Mouse (Mus musculus): ENCODE data around the gene Pgap2. TPM values are rescaled to one million over a fixed set of nuclear protein-coding genes. Genes with fewer than 3 reads are reported as not detected.

The Pgap2 gene
- polyA plus RNA-seq, 1 experiment from 2014 or later: 54.0 TPM

DNA sequence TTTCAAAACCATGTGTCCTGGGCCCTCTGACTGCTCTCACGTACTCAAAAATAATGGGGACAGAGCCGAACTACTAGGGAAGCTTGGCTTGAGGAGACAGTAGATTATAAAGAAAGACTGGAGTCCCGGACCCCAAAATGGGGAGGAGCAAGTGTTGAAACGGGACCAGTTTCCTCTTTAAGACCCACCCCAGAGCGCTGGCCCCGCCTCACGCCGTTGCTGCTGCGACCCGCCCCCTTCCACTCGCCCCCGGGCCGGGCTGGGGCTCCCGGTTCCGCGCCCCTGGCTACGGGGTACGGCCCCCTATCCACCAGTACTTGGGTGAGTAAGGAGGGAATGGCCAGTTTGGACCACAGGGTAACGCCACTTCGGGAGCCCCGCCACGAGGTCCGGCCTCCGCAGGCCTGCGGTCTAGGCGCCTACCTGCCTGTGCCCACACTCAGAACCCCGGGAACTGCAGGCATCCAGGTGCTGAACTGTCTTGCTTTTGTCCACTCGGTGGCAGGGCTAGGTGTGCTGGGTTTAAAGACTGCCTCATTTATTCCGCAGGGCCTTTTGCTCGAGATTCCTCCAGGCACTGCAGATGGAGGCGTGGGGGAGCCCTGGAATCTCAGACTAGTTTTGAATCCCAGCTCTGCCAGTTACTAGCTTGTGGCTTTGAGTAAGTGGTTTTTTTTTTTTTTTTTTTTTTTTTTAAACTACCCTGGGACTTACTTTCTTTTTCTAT is 13.0 kb downstream of the Pgap2 start:
- 2% methylated on average over 31 of the region's 31 CpGs for WGBS
- H3K9me3 ChIP-seq: no peaks in the 10 kb centered on the region
- H3K27me3 ChIP-seq (ENCODE audit: insufficient read depth, poor library complexity, severe bottlenecking): no peaks in the 10 kb centered on the region
- H3K4me1 ChIP-seq: peaks cover 3% of the 10 kb centered on the region; the same call in 1 of the 2 replicates
- 0 out of 2 replicates have a peak, but pooled peaks cover 3% of the 10 kb centered on the region for H3K36me3 ChIP-seq
- peak; percentile 86 for DNase-seq (ENCODE audit: low spot score)
- H3K4me3 ChIP-seq: peak overlapping the region; percentile 76
- peak overlapping the region; percentile 86 for H3K27ac ChIP-seq

DNA sequence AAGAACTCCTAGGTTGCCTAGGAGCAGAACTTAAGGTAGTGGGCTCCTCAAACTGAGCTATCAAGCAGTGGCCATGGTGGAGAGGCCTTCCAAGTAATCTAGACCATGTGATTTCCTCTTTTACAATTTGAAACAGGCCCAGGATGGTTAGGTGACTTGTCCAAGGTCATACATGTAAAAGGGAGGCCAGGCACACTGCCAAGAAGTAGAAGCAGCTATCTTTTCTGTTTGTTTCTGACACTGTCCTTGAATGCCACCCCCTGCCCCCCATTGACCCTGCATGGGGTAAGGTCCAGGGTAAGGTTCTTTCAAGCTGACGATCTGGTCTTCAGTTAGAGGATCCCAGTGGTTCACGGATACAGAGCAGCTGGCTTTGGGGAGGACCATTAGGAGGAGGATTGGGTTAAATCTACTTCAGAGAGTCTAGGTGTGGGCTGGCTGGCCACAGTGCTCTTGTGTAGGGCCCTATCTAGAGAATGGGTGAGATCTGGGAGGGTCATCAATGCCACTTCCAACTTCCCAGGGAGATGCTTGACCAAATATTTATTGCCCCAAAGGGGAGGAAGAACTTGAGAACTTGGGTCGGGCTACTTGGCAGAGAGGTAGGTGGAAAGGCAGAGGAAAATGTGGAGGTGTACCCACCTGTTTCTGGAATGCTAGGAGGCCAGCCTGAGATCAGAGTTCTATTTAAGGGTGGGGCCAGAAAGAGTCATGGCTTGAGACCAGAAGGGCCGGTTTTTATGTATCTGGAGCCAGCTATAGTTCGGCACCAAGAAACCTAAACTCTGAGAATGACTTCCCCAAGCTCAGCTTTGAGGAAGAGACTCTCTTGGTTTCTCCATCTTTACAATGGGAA is 14.1 kb downstream of the Pgap2 start:
- Histone ChIP-seq H3K27me3 (ENCODE audit: insufficient read depth, poor library complexity, severe bottlenecking) (no peaks in the 10 kb centered on the region), H3K9me3 (no peaks in the 10 kb centered on the region), H3K4me3 (no peak overlapping the region), H3K27ac (no peak overlapping the region), H3K36me3 (peaks cover 11% of the 10 kb centered on the region), H3K4me1 (peaks cover 3% of the 10 kb centered on the region; the same call in 1 of the 2 replicates)
- 83% methylated on average over 5 of the region's 5 CpGs for WGBS
- peak; percentile 36 for DNase-seq (ENCODE audit: low spot score)

DNA sequence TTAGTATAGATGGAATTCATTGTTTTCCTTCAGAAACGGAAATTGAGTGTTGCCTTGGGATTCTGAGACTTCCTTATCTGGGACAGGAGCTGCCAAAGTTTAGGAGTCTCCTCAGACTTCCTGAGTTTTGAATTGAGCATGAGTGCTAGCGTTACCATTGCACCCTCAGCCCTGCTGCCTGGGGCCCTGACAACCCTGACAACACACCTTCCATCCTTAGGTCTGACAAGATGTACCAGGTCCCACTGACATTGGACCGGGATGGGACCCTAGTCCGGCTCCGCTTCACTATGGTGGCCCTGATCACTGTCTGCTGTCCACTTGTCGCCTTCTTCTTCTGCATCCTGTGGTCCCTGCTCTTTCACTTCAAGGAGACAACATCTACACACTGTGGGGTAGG is 16.0 kb downstream of the Pgap2 start:
- Histone ChIP-seq H3K4me3 (no peak overlapping the region), H3K27ac (no peak overlapping the region), H3K27me3 (ENCODE audit: insufficient read depth, poor library complexity, severe bottlenecking) (no peaks in the 10 kb centered on the region), H3K9me3 (no peaks in the 10 kb centered on the region), H3K4me1 (peaks cover 3% of the 10 kb centered on the region; the same call in 1 of the 2 replicates), H3K36me3 (peaks cover 21% of the 10 kb centered on the region)
- WGBS: 87% methylated on average over 6 of the region's 6 CpGs
- DNase-seq (ENCODE audit: low spot score): peak; percentile 62

DNA sequence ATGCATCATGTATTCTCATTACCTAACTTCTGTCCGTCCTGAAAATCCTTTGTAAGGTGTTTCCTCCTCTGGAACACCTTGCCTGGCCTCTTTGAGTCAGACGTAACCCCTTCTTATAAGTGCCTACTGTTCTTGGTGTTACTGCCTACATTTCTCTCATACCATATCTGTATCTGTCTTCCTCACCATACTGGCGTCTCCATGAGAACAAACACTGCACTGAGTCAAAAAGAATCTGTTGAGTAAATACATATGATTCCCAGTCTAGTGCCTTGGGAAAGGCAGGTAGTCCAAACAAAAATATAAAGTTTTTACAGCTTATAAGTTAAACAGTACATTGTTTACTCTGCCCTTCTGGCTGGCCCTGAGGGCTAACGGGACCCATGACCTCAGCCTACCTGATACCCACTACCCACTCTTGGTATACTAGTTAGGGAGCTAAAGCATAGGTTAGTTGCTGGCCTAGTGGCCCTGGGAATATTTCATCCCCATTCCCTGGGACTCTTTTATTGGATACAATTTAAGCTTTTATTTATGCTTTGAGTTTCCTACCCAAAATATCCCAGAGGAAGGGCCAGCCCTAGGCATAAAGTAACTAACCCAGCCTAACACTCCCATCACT is 18.2 kb downstream of the Pgap2 start:
- H3K36me3 ChIP-seq: peaks cover 25% of the 10 kb centered on the region
- no peak overlapping the region for H3K27ac ChIP-seq
- no peaks in the 10 kb centered on the region; the same call in 1 of the 2 replicates for H3K4me1 ChIP-seq
- 84% methylated on average over 4 of the region's 4 CpGs for WGBS
- peak; percentile 52 for DNase-seq (ENCODE audit: low spot score)
- no peak overlapping the region for H3K4me3 ChIP-seq
- no peaks in the 10 kb centered on the region for H3K9me3 ChIP-seq
- no peaks in the 10 kb centered on the region for H3K27me3 ChIP-seq (ENCODE audit: insufficient read depth, poor library complexity, severe bottlenecking)

DNA sequence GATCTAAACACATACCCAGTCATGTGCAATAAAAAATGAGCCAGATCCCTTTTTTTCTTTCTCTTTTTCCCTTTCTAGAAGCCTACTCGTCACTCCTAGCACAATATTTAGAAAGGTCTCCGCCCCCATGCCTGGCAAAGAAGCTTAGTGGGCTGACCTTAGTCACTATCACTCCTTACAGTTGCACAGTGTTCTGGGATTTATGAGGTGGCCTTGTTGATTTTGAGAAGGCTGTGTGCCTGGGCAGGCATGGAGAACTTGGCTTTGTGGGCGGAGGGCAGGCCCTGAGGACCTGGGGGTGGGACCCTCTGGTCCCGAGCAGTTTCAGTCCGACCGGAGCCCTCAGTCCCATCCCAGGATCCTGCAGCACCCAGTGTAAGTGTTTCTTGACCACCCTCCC is 19.8 kb downstream of the Pgap2 start:
- peak; percentile 50 for DNase-seq (ENCODE audit: low spot score)
- Histone ChIP-seq H3K27me3 (ENCODE audit: insufficient read depth, poor library complexity, severe bottlenecking) (no peaks in the 10 kb centered on the region), H3K27ac (no peak overlapping the region), H3K9me3 (no peaks in the 10 kb centered on the region), H3K36me3 (peaks cover 34% of the 10 kb centered on the region), H3K4me1 (no peaks in the 10 kb centered on the region; the same call in 1 of the 2 replicates), H3K4me3 (no peak overlapping the region)
- 92% methylated on average over 6 of the region's 6 CpGs for WGBS

DNA sequence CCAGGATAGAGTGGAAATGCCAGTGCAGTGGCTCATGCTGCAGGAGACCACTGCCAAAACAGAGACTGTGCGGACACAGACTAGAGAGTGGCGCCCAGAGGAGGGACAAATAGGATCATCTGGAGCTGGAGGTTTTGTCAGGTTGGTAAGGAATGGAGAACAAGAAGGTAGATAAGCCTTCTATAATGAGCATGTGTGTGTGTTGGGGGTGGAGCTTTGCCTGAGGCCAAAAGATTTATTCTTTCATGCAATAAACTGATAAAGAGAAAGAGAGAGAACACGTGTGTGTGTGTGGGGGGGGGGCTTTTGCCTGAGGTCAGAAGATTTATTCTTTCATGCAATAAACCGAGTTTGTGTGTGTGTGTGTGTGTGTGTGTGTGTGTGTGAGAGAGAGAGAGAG is 23.1 kb downstream of the Pgap2 start:
- H3K27ac ChIP-seq: no peak overlapping the region
- WGBS: 80% methylated on average over 4 of the region's 4 CpGs
- no peak overlapping the region for H3K4me3 ChIP-seq
- H3K36me3 ChIP-seq: peaks cover 59% of the 10 kb centered on the region
- H3K4me1 ChIP-seq: no peaks in the 10 kb centered on the region
- no peak for DNase-seq (ENCODE audit: low spot score)
- H3K27me3 ChIP-seq (ENCODE audit: insufficient read depth, poor library complexity, severe bottlenecking): no peaks in the 10 kb centered on the region
- H3K9me3 ChIP-seq: no peaks in the 10 kb centered on the region

DNA sequence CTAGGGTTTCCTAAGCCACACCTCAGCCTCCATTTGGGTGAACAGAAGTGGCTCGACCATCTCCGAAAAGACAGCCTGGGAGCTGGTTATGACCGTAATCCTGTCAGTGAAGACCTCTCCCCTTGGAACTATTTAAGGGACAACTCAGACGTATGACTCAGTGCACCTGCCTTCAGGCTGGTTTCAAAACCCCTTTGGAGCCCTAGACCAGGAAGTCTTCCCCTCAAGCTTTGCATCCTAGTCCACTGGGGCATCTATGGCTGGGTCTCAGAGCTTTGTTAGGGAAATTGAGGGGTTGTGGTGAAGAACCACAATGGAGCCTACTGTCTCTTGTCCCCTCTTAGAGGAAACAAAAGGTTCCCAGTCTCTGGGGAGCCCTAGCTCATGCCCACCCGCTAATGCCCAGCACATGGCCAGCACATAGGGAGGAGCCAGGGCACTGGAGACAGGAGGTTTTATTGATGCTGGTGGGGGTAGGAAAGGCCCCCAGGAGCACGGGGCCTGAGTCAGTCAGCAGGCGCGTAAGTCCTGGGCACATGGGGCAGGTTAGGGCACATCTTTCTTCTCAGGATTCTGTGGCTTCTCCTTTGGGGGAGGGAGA is 28.8 kb downstream of the Pgap2 start:
- peaks cover 72% of the 10 kb centered on the region for H3K36me3 ChIP-seq
- H3K27ac ChIP-seq: no peak overlapping the region
- peaks cover 22% of the 10 kb centered on the region for H3K4me1 ChIP-seq
- H3K27me3 ChIP-seq (ENCODE audit: insufficient read depth, poor library complexity, severe bottlenecking): no peaks in the 10 kb centered on the region
- no peaks in the 10 kb centered on the region for H3K9me3 ChIP-seq
- no peak overlapping the region for H3K4me3 ChIP-seq
- WGBS: 92% methylated on average over 8 of the region's 8 CpGs
- DNase-seq (ENCODE audit: low spot score): no peak

DNA sequence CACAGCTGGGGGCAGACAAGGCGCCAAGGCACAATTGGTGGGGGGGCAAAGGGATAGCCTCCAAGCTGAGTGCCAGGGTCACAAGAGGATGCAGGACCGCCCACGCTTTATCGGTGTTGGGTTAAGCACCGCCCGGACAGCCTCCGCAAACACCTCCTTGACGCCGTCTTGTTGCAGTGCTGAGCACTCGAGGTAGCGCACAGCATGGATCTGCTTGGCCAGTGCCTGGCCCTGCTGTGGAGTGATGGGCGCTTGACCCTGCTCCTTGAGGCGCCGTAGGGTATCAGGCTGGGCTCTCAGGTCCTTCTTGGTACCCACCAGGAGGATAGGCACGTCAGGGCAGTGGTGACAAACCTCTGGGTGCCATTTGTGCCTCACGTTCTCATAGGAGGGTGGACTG is 29.6 kb downstream of the Pgap2 start:
- Histone ChIP-seq H3K27me3 (ENCODE audit: insufficient read depth, poor library complexity, severe bottlenecking) (no peaks in the 10 kb centered on the region), H3K36me3 (peaks cover 64% of the 10 kb centered on the region), H3K9me3 (no peaks in the 10 kb centered on the region), H3K4me1 (peaks cover 30% of the 10 kb centered on the region), H3K27ac (no peak overlapping the region), H3K4me3 (no peak overlapping the region)
- 82% methylated on average over 16 of the region's 16 CpGs for whole genome bisulfite sequencing
- no peak for DNase-seq (ENCODE audit: low spot score)

DNA sequence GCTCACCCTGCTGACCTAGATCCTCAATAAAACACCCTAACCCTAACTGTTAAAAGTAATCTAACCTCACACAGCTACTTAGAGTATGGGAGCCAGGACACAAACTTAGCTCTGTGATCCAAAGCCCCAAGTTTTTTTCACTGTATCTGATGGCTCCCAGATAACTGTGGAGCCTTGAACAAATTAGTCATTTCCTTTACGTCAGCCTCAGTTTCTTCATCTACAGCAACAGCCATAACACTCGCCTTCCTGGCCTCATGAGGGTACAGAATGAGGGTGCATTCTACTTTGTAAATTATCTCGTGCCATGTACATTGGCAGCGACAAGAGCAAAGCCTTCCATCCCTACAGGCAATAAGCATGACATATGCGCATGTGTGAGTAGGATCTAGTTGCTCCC is 32.4 kb downstream of the Pgap2 start:
- 74% methylated on average over 5 of the region's 5 CpGs for WGBS
- no peak overlapping the region for H3K27ac ChIP-seq
- no peaks in the 10 kb centered on the region for H3K27me3 ChIP-seq (ENCODE audit: insufficient read depth, poor library complexity, severe bottlenecking)
- DNase-seq (ENCODE audit: low spot score): no peak
- no peaks in the 10 kb centered on the region for H3K9me3 ChIP-seq
- peaks cover 42% of the 10 kb centered on the region for H3K36me3 ChIP-seq
- no peak overlapping the region for H3K4me3 ChIP-seq
- peaks cover 58% of the 10 kb centered on the region for H3K4me1 ChIP-seq

DNA sequence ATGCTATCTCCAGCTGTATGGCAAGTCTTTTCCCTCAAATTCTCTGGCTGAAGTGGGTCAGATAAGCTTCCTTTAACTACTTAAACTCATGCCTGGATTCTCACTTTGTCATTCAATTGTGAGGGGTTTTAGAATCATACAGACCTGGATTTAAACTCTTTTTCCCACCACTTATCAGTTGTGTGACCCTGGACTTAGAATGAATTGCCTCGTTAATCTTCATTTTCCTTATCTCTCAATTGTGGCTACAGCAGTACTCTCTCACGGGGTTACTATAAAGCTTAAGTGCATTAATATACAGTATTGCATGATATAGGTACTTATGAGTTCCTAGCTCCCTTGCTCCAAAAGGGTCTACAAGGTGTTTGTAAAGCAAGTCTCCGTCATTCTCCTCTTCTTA is 32.9 kb downstream of the Pgap2 start:
- no peaks in the 10 kb centered on the region for H3K27me3 ChIP-seq (ENCODE audit: insufficient read depth, poor library complexity, severe bottlenecking)
- no peaks in the 10 kb centered on the region for H3K9me3 ChIP-seq
- DNase-seq (ENCODE audit: low spot score): no peak
- H3K4me3 ChIP-seq: no peak overlapping the region
- H3K36me3 ChIP-seq: peaks cover 37% of the 10 kb centered on the region
- 50% methylated on average over 3 of the region's 3 CpGs for WGBS
- peaks cover 63% of the 10 kb centered on the region for H3K4me1 ChIP-seq
- no peak overlapping the region for H3K27ac ChIP-seq

DNA sequence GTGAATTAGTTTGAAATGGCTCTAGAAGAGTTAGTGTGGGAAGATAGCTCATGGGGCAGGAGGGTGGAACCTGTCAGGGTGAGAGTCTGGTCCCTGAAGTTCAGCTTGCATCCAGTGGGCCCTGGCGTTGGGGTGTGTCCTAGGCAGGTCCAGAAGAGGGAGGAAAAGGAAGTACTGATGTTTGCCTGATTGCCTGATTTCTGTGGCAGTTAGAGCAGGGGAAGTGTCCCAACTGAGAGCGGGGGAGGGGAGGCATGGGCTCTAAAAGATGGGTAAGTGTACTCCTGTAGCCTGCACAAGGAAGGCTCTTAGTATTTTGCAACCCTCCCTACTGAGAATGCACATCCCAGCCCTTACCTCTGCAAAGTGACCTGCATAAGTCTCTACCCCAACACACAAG is 33.9 kb downstream of the Pgap2 start:
- H3K27me3 ChIP-seq (ENCODE audit: insufficient read depth, poor library complexity, severe bottlenecking): no peaks in the 10 kb centered on the region
- 63% methylated on average over 2 of the region's 2 CpGs for WGBS
- H3K4me1 ChIP-seq: peaks cover 73% of the 10 kb centered on the region
- H3K36me3 ChIP-seq: peaks cover 27% of the 10 kb centered on the region
- no peak for DNase-seq (ENCODE audit: low spot score)
- no peak overlapping the region for H3K27ac ChIP-seq
- H3K9me3 ChIP-seq: no peaks in the 10 kb centered on the region
- H3K4me3 ChIP-seq: no peak overlapping the region

DNA sequence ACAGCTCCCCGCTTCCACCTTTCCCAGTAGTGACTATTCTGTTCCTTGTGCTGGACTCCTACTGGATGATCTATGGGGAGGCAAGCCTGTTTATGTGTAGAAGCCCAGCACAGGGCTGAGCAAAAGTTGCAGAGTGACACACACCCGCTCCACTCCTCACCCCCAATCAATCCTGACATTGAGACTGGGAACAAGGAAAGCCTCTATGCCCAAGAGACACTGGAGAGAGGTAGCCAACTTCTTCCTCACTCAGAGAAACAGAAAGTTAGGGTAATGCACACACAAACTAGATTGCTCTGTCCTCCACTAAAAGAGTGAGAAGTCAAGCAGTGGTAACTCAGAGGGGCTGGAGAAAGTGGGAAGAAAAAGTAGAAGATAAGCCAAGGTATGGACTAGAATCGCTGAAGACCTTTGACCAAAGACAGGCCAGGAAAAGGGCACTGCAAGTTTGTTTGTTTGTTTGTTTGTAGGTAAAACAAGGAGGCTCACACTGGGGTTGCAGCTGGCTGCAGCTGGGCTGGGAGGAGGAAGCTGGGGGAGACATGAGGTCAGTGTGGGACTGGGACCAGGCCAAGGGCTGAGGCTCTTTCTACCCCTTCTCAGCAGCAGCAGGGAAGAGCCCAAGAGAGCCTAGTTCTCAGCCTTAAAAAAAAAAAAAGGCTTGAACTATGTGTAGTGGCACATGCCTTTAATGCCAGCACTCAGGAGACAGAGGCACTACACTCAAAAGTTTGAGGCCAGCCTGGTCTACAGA is 35.0 kb downstream of the Pgap2 start:
- Histone ChIP-seq H3K27ac (peak overlapping the region; percentile 62; the same call in 1 of the 2 replicates), H3K9me3 (no peaks in the 10 kb centered on the region), H3K4me3 (no peak overlapping the region), H3K27me3 (ENCODE audit: insufficient read depth, poor library complexity, severe bottlenecking) (no peaks in the 10 kb centered on the region), H3K36me3 (peaks cover 16% of the 10 kb centered on the region), H3K4me1 (peaks cover 75% of the 10 kb centered on the region)
- WGBS: 72% methylated on average over 3 of the region's 3 CpGs
- DNase-seq (ENCODE audit: low spot score): no peak
